Mouse (Mus musculus) kidney, adult 10 weeks (tissue): ENCODE results near the gene Wfdc15a. TPM values are rescaled to one million over a fixed set of nuclear protein-coding genes. Genes with fewer than 3 reads are reported as not detected.

Experiments
- polyA plus RNA-seq: library from polyadenylated mRNA; stranded (reverse); fragments of 350-450 nt; fragmentation: Illumina TruSeq; extraction: RNeasy Lipid Tissue Mini Kit (QIAGEN cat#74804); gene quantifications from one replicate; pipeline ENCODE4 v1.2.3, GENCODE M21; 2014; ENCODE audit warnings: low read depth, low replicate concordance

The Wfdc15a gene
- polyA plus RNA-seq = not detected

GRCm38 (mm10) chr2:164199626-164200327, at the start of gene Wfdc15a:
Gene Wfdc15a (minus strand): TSS chr2:164200130.

GRCm38 (mm10) chr2:164238366-164238765, 38.4 kb upstream of the Wfdc15a start, which contains the start of gene Svs2:
Gene Svs2 (minus strand): TSS chr2:164238466.

GRCm38 (mm10) chr2:164221522-164221921, 21.6 kb upstream of the Wfdc15a start, which contains the start of gene Wfdc15b:
Gene Wfdc15b (minus strand): TSS chr2:164221660.

GRCm38 (mm10) chr2:164190576-164190975, 9.4 kb downstream of the Wfdc15a start, which contains the start of gene Wfdc12:
Gene Wfdc12 (minus strand): TSS chr2:164190608.

GRCm38 (mm10) chr2:164182692-164183255, 17.2 kb downstream of the Wfdc15a start, which contains the start of gene Wfdc5:
Gene Wfdc5 (minus strand): TSS chr2:164182742.

GRCm38 (mm10) chr2:164170902-164171301, 29.0 kb downstream of the Wfdc15a start, which contains the start of gene Kcns1:
Gene Kcns1 (minus strand): TSS chr2:164171113.

Other genes with a start within 250 kb of the Wfdc15a start
- 260 TPM for gene Ywhab, start 205.2 kb downstream of the Wfdc15a start, polyA plus RNA-seq
- gene Pabpc1l, start 174.7 kb downstream of the Wfdc15a start, polyA plus RNA-seq = 1.4 TPM
- gene Stk4, start 129.8 kb downstream of the Wfdc15a start, polyA plus RNA-seq = 53.7 TPM
- 8.0 TPM for gene Tomm34, start 129.0 kb downstream of the Wfdc15a start, polyA plus RNA-seq
- gene Kcns1, start 29.0 kb downstream of the Wfdc15a start, polyA plus RNA-seq = not detected
- gene Wfdc5, start 17.4 kb downstream of the Wfdc15a start, polyA plus RNA-seq = not detected
- gene Wfdc12, start 9.5 kb downstream of the Wfdc15a start, polyA plus RNA-seq = not detected
- 155 TPM for gene Wfdc15b, start 21.5 kb upstream of the Wfdc15a start, polyA plus RNA-seq
- gene Svs2, start 38.3 kb upstream of the Wfdc15a start, polyA plus RNA-seq = not detected
- gene Svs3b, start 56.5 kb upstream of the Wfdc15a start, polyA plus RNA-seq = not detected
- gene Svs4, start 78.3 kb upstream of the Wfdc15a start, polyA plus RNA-seq = not detected
- not detected for gene Svs3a, start 89.1 kb upstream of the Wfdc15a start, polyA plus RNA-seq
- gene Svs6, start 116.6 kb upstream of the Wfdc15a start, polyA plus RNA-seq = not detected
- not detected for gene Svs5, start 132.6 kb upstream of the Wfdc15a start, polyA plus RNA-seq
- gene Slpi, start 189.0 kb upstream of the Wfdc15a start, polyA plus RNA-seq = not detected
- not detected for gene Rbpjl, start 203.0 kb upstream of the Wfdc15a start, polyA plus RNA-seq
- gene Matn4, start 205.0 kb upstream of the Wfdc15a start, polyA plus RNA-seq = 0.16 TPM
- 266 TPM for gene Sdc4, start 243.8 kb upstream of the Wfdc15a start, polyA plus RNA-seq